Mouse (Mus musculus): Measurements from ENCODE around the gene Ttc39a. TPM values are rescaled to one million over a fixed set of nuclear protein-coding genes. Genes with fewer than 3 reads are reported as not detected.

Ttc39a gene
- total RNA-seq, 2 experiments from 2014 or later = 0.66 to 0.81 TPM

DNA sequence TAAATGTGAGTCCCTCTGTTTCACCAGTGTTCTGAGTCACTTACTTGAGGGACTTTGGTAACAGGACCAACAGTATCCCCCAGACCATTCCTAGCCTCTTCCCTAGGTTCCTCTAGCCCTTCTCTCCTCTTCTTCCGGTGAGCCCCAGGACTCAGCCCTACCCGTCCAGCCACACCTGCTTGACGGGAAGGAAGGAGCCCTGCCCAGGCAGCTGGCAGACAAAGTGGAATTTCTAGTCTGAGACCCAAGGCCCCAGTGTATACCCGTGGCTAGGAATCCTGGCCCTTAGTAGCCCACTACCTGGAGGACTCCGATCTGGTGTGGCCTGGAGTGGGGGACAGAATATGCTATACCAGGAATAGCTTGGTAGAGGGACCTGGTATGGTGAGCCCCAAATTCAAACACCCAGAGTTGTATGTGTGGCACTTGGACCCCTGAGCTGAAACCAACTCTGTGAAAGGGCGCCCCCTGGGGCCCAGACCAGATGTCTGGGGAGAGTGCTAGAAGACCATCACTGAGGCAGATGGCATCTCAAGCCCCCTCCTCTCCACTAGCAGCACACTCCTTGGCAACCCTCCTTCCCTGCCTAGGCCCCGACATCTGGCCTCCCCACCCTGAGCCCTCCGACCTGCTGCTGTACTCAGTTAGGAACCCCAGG, 13.8 kb downstream of the Ttc39a start:
- no peak for DNase-seq

DNA sequence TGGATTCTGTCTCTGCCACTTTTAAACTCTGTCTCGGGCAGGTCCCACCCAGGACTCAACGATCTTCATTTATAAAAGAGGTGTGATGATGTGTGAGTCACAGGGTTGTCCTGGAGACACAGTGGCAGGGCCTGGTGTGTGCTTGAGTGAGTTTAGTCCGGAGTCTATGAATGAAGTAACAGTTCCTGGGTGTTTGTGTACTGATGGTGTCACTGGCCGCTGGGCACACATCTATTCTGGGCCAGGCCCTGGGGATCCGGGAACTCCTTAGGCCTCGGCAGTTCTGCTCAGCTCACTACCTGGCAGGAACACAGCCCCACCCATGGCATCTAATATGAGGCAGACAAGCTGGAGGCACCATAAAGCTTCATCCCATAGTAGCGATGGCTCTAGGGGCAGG, 15.2 kb downstream of the Ttc39a start:
- DNase-seq = no peak

DNA sequence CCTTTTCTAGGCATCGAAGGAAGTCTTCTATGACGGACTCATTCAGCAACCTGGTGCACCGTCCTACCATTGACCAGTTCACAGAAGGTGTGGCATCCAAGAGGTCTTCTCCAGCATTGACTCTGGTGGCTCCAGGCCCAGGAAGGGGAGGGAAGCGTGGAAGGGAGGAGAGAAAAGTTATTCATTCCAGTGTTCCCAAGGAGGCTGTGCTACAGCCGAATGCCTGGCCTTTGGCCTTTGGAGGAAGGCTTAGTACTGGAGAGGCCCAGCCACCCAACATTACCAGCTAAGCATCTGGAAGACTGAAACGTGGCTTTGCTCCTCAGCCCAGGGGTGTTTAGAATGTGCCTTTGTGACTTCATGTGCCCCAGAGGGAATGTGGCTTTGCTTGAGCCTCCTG, 16.0 kb downstream of the Ttc39a start:
- no peak for DNase-seq

DNA sequence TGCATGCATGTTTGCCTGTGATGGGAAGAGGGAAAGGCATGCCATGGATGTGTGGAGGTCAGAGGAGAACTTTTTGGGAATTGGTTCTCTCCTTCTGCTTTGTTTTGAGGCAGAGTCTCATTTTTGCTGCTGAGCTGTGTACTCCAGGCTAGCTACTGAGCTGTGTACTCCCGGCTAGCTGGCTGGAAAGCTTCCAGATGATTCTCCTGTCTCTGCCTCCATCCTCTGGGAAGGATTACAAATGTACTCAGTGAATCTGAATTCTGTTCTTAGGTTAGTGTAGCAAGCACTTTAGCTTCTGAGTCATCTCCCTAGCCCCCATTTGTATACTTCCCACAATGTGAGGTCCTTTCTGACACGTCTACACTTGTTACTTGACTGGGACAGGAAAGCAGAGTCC, 17.0 kb downstream of the Ttc39a start:
- no peak for DNase-seq

DNA sequence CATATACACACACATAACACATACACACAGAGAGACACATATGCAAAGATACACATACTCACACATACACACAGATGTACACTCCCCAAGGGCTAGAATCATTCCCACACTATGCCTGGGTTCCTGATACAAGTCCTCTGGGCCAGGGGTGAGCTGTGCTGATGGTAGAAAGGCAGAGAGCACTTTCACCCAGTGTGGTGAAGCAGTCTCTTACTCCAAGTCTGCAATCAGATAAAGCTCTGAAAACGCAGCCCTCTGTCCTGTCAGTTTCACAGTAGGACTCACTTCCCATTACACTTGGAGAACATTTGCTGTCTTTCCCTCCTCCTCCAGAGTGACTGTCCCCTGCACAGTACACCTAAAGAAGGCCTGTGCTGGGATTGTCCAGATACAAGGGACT, 20.6 kb downstream of the Ttc39a start:
- DNase-seq = no peak

DNA sequence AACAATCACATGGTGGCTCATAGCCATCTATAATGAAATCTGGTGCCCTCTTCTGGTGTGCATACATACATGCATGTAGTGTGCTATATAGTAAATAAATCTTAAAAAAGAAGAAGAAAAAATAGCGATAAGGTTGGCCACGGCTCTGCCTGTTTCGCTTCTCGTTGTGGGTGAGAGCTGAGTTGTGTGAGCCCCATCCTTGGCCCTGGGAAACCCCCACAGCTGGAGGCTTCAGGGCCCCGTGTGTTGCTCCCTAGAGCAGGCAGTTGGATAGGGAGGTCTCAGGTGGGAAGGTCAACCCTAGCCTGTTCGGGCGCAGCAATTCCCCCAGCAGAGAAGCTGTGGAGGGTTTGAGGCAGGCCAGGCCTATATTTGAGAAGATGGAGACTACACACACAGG, 23.8 kb downstream of the Ttc39a start:
- DNase-seq = no peak

DNA sequence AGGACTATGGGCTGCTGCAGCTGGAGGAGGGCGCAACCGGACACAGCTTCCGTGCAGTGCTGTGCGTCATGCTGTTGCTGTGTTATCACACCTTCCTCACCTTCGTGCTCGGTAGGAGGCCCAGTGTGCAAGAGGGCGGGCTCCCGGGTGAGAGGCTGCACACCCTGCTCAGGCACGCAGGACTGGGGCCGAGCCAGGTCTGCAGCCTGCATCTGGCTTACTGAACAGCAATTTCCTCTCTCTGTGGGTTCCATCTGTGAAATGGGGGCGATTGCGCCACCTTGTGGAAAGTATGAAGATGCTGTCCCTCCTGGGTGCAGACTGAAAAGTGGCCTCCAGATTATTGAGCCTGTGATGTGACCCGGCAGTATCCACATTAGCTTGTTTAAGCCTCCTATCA, 24.4 kb downstream of the Ttc39a start:
- peak; percentile 45 for DNase-seq

DNA sequence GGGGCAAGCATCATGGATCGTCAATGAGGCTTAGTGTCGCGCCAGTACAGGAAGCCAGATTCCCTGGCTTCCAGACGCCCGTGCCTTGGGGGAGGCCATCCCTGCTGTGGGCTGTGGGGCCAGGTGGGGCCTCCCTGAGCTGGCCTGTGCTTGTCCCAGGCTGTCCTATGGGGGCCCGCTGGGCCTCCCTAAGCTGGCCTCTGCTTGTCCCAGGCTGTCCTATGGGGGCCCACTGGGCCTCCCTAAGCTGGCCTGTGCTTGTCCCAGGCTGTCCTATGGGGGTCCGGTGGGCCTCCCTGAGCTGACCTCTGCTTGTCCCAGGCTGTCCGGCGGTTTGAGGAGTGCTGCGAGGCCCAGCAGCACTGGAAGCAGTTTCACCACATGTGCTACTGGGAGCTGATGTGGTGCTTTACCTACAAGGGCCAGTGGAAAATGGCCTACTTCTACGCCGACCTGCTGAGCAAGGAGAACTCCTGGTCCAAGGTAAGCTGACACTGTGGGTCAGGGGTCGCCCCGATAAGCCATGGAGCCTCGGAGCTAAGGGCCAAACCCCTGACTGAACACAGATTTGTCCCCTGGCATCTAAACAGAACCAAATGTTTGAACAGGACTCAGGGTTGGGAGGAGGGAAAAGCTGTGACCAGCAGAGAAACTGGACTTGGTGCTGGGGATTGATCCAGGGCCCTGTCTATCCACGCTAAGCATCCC, 26.4 kb downstream of the Ttc39a start:
- no peak for DNase-seq

DNA sequence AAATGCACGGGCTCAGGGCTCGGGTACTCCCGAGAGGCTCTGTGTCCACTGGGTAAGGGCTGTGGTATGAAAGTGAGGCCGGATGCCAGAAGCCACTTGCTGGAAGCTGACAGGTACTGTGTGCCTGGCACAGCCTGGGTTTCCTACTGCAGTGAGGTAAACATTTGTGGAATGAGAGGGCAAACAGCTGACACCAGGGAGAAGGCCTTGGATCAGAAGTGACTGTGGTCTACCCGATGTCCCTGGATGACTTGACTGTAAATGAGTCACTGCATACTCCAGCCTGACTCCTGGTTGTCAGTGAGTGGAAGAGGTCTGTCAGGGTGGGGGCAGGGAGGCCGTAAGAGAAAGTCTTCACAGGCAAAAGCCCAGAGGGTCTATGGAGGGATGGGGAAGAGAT, 27.2 kb downstream of the Ttc39a start:
- peak; percentile 28 for DNase-seq

DNA sequence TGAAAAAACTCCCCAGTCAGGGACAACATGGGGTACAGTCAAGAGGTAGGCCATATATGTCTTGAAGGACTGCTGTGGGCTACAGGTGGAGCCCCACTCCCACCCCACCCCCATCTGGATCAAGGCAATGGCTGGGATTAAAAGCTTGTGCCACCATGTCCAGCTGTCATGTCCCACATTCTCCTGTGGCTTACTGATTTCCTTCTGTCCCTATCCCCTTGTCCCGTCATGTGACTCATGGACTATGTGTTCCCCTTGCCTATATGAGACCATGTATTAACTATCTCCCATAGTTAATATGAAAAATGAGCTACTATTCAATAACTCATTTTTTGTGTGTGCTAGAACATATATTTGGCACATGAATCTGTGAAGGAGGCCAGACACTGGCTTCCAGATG, 27.8 kb downstream of the Ttc39a start:
- no peak for DNase-seq

DNA sequence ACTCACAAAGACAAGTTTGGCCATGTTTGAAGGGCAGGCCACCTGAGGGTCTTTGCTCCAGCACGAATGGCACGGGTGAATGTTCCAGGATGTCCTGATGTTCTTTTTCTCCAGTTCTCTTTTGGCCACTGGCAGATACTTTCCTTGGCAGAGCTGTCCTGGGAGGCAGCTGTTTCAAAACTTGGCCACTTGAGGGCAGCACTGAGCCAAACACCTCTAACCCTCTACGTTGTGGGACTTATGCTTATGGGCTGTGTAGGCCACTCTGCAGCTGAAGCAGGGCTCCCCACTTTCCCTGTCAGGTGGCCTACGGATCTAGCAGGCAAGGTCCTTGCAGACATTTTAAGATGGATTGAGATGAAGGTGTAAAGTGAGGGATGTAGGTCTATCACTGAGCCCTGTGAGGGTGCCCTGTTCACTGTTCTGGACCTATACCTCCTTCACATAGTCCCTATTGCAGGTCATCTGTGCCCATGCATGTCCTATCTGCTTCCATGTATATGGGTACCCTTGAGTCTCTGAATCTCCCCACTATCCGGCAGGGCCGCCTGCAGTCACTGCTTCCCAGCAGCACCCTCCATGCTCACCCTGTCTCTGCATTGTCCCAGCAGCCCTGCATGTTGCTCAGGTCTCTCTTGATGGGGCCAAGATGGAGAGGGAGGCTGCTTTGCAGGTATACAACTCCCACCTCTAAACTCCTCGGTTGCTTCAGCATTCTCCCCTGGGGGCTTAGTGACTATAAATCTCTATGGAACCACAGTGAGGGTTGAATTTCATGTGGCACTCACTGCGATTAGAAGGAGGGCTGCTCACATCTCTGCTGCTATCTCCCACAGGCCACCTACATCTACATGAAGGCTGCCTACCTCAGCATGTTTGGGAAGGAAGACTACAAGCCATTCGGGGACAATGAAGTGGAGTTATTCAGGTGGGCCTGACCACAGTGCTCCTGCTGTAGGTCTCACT, 31.8 kb downstream of the Ttc39a start:
- DNase-seq = peak; percentile 74

DNA sequence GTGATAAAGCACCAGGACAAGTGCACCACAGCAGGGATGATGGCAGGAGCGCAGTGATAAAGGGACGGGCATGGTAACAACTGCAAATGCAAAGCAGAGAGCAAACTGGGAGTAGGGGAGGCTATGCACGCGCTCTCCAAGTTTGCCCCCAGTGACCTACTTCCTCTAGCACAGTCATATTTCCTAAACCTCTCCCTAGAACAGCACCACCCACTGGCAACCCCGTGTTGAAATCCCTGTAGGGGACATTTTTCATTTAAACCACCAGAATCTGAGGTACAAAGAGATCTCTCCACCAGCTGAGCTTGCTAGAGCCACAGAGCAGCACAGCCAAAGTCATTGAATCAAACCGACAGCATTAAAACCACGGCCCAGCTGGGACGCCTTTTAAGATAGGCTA, 32.7 kb downstream of the Ttc39a start:
- DNase-seq = no peak

DNA sequence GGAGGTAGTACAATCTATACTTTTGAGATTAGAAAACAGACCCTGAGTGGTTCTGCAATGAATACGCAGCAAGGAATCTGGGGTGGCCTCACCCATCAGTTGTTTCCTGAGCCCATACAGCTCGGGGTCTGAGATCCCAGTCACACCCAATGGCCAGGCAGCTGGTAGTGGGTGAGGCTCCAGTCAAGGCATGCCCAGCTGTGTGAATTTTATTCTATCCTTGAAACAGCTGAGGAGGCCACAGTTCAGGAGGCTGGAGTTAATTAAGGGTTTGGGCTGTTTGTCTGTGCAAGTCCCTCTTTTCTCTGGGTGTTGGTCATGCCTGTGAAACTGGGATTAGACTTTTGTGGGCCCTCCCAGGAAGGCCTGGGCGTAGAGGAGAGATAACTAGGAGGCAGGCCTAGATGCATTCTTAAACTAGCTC, 33.4 kb downstream of the Ttc39a start:
- DNase-seq = no peak

DNA sequence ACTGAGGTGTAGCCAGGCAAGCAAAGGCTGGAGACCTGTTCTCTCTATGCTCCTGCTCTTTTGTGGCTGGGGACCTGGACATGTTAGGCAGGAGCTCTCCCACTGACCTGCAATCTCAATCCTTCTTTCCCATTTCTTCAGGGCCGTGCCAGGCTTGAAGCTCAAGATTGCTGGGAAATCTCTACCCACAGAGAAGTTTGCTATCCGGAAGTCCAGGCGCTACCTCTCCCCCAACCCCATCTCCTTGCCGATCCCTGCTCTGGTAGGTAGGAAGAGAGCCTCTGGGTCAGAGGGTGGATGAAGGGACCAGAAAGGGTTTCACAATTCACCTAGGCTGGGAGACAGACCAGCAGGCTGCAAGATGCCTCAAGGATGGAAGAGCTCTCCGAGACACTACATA, 34.0 kb downstream of the Ttc39a start:
- DNase-seq = no peak

DNA sequence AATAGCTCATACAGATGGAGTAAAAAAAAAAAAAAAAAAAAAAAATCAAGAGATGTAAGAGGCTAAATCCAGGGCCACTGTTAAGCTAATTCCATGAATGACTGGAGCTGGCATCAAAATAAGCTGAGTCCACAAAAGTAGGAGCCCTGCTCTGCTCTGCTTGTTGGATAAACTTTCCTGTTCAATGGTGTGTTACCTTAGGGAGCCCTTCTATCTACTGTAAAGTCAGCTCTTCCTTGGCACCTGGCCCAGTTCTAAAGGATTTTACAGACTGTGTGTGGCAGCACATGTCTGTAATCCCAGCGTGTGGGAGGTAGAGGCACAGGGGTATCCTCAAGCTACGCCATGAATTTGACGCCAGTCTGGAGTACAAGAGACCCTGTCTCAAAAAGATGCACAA, 34.6 kb downstream of the Ttc39a start:
- no peak for DNase-seq

DNA sequence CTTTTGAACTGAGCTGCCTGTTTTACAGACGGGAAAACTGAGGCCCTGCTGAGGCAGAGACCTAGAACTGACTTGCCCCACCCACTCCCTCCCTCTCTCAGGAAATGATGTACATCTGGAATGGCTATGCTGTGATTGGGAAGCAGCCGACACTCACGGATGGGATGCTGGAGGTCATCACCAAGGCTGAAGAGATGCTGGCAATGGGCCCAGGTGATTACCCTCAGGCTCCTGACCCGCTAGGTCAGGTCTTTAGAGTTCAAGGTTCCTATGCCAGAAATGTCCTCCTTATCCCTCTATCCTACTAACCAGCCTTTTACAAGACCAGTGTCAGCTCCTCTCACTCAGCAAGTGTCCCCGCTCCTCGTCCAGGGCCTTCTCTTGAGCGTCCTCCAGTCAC, 35.7 kb downstream of the Ttc39a start:
- DNase-seq = no peak

DNA sequence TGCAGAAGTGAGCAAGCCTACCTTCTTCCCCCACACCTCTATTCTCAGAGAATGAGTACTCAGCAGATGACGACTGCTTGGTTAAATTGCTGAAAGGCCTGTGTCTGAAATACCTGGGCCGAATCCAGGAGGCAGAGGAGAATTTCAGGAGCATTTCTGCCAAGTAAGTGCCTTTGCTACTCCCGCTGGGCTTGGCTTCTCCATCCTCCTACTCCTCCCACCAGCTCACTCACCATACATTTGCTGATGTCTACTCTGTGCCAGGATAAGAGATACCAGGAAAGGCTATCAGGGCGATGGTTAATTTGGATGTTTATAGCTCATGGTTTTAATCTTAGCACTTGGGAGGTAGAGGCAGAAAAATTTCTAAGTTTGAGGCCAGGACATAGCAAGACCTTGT, 36.2 kb downstream of the Ttc39a start:
- no peak for DNase-seq

DNA sequence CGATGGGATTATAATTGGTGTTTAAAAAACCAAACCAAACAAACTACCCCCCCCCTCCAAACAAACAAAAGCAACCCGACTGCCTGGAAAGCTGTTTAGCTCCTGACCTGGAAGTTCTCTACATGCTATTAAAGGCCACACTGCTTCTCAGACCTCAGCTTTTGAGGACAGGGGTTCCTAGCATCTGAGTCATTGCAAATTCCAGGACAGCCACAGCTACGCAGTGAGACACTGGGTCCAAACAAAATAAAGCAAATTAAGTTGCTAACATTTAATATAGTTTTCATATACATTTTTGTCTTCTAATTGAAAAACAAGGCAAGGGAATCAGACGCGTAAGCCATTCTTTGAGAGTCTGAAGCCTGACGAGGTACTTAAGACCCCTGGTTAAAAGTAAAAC, 38.0 kb downstream of the Ttc39a start:
- DNase-seq = no peak

DNA sequence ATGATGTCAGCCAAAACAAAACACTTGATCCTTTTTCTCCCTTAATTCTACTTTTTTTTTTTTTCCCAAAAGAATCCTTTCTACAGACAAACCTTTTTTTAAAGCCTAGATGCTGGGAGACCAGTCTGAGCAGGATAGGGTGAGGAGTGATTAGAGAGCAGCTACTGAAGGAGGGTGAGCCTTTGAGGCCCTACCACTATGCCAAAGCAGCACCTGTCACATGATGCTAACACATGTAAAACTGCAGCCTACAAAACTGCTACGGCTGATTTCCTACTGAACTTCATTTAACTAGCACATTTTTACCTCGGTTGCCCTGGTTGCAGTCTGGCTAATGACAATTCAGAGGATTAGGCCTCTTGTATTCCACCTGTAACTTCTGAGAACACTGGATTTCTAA, 38.5 kb downstream of the Ttc39a start:
- DNase-seq = no peak

DNA sequence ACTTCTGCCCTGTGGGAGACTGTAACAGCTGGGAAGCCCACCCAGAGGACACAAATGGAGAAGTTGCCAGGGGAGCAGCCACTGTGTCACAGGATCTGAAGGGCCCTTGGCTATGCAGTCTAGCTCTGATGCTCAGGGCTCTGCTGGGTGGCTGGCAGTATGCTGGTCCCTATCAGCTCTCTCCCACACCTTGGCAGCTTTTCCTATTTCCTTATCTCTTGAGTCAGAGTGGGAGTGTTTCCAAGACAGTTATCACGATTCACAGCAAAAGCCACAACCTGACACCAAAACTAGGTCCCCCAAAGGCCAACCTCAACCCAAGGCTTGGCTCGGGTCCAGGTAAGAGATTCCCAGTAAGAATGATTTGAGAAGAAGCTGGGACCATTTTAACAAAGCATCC, 39.0 kb downstream of the Ttc39a start:
- no peak for DNase-seq

DNA sequence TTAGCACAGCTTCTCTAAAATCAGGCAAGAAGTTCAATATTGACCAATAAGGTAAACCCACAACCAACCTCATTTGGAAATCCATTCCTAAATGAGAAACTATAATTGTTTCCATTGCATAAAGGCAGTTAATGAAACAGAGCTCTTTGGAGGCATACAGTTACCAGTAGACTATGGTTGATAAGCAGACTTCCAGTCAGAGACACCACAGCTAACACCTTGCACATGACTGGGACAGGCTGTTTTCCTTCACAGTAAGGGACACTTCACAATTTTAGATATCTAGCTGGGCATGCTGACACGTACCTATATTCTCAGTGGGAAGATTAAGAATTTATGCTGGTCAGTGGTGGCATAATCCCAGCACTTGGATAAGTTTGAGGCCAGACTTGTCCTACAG, 39.5 kb downstream of the Ttc39a start:
- DNase-seq = no peak

DNA sequence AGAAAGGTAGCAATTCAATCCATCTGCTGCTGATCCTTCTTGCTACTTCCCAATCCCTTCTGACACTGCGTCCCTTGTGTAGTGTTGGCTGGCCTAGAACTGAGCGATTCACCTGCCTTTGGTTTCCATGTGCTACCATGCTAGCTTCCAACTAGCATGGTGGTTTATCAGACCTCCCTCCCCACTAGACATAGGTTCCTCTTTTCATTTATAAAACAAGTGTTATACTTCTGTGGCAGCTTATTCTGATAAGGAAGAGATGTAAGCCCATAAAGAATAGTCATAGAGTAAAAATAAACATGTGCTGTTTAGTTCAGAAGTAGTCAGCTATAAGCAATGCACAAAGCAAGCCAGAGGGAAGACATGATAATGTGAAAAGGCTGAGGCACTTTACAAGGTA, 42.1 kb downstream of the Ttc39a start:
- DNase-seq = no peak

DNA sequence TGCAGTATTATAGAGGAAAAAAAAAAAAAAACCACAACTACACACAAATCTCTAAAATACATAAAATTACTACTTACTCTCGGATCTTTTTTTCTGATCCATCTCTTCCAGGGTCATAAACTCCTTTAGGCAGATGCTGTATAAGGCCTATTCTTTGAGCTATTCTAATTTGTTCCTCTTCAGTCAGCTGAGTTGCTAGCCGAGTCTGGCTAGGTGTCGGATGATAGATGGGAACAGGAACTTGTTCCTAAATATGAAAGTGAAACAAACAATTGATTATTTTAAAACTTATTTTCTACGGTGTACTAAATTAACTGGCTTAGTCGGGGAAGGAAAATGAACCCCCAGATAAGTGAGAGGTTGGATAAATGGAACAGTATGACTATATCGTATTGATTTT, 50.4 kb downstream of the Ttc39a start:
- DNase-seq = no peak
